Mouse (Mus musculus): Measurements from ENCODE around the gene Cdh23.
A peak's percentile ranks its signal among the peaks of the same experiment; 100 is the strongest.

Gene Cdh23

GRCm38 (mm10) chr10:60363426-60363825 lies 332.9 kb downstream of the Cdh23 start:
- DNase-seq (ENCODE audit: low spot score) = no peak

GRCm38 (mm10) chr10:60362310-60362628 lies 334.0 kb downstream of the Cdh23 start:
- no peak for DNase-seq (ENCODE audit: low spot score)

GRCm38 (mm10) chr10:60361615-60362309 lies 334.5 kb downstream of the Cdh23 start:
- no peak for DNase-seq (ENCODE audit: low spot score)

- DNase-seq (ENCODE audit: low spot score) = no peak
These were observed 337.5 kb downstream of the Cdh23 start for GRCm38 (mm10) chr10:60358776-60359175.

- no peak for DNase-seq (ENCODE audit: low spot score)
These were observed 338.4 kb downstream of the Cdh23 start for GRCm38 (mm10) chr10:60357901-60358300.

- DNase-seq (ENCODE audit: low spot score) = no peak
These were observed 338.8 kb downstream of the Cdh23 start for GRCm38 (mm10) chr10:60357441-60357840.

GRCm38 (mm10) chr10:60354881-60355677 lies 341.2 kb downstream of the Cdh23 start:
- no peak for DNase-seq (ENCODE audit: low spot score)

- no peak for DNase-seq (ENCODE audit: low spot score)
These were observed 342.3 kb downstream of the Cdh23 start for GRCm38 (mm10) chr10:60354003-60354325.

- DNase-seq (ENCODE audit: low spot score) = no peak
These were observed 342.9 kb downstream of the Cdh23 start for GRCm38 (mm10) chr10:60353241-60354002.

- peak; percentile 43 for DNase-seq (ENCODE audit: low spot score)
These were observed 344.4 kb downstream of the Cdh23 start for GRCm38 (mm10) chr10:60351761-60352455.

GRCm38 (mm10) chr10:60351248-60351647 lies 345.0 kb downstream of the Cdh23 start:
- no peak for DNase-seq (ENCODE audit: low spot score)

- DNase-seq (ENCODE audit: low spot score) = peak; percentile 90
These were observed 345.5 kb downstream of the Cdh23 start for GRCm38 (mm10) chr10:60350805-60351167.

- DNase-seq (ENCODE audit: low spot score) = peak; percentile 21
These were observed 346.0 kb downstream of the Cdh23 start for GRCm38 (mm10) chr10:60350077-60350804.

- no peak for DNase-seq (ENCODE audit: low spot score)
These were observed 346.6 kb downstream of the Cdh23 start for GRCm38 (mm10) chr10:60349644-60350043.

- DNase-seq (ENCODE audit: low spot score) = no peak
These were observed 347.2 kb downstream of the Cdh23 start for GRCm38 (mm10) chr10:60349056-60349455.

GRCm38 (mm10) chr10:60347768-60348610 lies 348.3 kb downstream of the Cdh23 start:
- DNase-seq (ENCODE audit: low spot score) = no peak

GRCm38 (mm10) chr10:60346701-60347405 lies 349.4 kb downstream of the Cdh23 start, which contains the start of gene Vsir:
TSS of gene Vsir (plus strand) at chr10:60346851.
- DNase-seq (ENCODE audit: low spot score) = peak; percentile 83

GRCm38 (mm10) chr10:60346056-60346455 lies 350.2 kb downstream of the Cdh23 start:
- no peak for DNase-seq (ENCODE audit: low spot score)

GRCm38 (mm10) chr10:60344111-60344510 lies 352.2 kb downstream of the Cdh23 start:
- DNase-seq (ENCODE audit: low spot score) = no peak

- DNase-seq (ENCODE audit: low spot score) = no peak
These were observed 354.8 kb downstream of the Cdh23 start for GRCm38 (mm10) chr10:60341528-60341927.

All from retina, embryonic 14.5 days (tissue).